Mouse (Mus musculus) spleen, embryonic (tissue): ENCODE results near the gene Slc28a1.
"Not testable (repeated sequence)": the region's sequence is repeated elsewhere in the genome, so short reads cannot be mapped to it uniquely, and the experiment has no call there.

ENCODE experiments used
- CTCF ChIA-PET: fragments of 350-600 bp; sonication (Branson Sonifier 250); formaldehyde crosslinking; loops from one replicate; lab custom pipeline; 2022; lab: Charles Lee

The Slc28a1 gene

DNA sequence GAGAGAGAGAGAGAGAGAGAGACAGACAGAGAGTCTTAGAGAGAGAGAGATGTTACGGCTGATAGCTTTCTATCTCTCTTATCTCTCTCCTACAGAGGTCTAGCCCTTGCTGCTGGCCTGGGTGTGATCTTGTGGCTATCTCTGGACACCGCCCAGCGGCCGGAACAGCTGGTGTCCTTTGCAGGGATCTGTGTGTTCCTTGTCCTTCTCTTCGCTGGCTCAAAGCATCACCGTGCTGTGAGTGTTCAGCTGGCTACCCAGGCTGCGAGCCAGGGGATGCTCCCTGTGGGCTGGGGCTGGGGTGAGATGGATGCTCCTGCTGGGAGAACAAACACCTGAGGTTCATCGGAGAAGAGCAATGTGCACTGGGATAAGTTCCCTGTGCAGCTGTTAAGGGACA, 10.2 kb downstream of the Slc28a1 start:
- CTCF ChIA-PET, result no interaction called here

DNA sequence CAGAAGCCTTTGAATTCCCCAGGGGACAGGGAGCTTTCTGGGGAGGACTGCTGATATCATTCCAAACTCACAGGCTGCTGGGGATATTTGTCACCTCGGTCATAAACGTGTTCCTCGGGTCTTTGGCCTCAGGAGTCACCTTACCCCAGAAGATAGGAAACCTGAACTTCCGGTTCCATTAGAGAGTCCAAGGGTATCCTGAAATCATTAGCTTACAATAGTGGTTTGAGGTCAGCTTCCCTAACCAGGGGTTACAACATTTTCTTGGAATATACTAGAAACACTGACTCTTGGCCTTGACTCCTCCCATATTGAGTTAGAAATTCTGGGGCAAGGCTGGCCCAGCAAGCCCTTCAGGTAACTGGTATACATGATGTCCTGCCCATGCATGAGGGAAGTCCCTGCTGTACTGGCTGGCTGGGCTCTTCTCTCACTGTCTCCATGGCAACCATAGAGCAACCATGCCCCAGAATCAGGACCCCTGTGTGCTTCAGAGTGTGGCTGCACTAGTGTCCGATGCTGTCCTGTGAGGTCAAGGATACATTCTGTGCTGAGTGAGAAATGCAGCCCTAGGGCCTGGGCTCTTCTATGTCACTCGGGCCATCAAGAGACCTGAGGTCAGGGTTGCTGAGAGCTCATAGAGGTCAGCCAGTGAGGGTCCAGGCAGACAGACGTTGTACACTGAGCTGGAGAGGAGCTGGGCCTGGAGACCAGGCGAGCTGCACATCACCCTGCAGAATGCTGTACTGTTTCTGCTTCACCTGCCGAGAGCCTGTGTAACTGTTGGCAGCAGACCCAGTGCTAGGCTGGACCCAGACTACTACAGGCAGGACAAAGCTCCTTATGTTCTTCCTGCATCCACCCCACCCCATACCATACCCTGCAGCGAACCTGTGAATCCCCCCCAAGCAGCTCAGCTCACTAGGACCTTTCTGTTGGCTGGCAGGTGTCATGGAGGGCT, 10.9 kb downstream of the Slc28a1 start:
- CTCF ChIA-PET, result no interaction called here

DNA sequence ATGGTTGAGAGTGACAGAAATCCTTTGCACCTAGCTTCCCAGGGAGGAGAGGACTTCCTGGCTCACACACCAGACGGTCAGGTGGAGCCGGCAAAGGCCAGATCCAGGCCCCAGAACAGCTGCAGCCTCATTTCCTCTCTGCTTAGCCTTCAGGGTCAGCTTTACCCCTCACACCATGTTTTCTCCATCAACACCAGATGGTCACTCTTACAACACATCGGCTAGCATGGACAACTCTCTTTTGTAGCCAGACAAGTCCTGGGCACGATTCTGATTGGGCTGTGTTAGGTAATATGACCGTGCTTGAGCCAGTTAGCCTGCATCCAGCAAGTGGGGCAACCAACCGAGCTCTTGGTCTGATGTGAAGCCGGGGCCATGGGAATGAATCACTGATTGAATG, 17.3 kb downstream of the Slc28a1 start:
- CTCF ChIA-PET, result no interaction called here

DNA sequence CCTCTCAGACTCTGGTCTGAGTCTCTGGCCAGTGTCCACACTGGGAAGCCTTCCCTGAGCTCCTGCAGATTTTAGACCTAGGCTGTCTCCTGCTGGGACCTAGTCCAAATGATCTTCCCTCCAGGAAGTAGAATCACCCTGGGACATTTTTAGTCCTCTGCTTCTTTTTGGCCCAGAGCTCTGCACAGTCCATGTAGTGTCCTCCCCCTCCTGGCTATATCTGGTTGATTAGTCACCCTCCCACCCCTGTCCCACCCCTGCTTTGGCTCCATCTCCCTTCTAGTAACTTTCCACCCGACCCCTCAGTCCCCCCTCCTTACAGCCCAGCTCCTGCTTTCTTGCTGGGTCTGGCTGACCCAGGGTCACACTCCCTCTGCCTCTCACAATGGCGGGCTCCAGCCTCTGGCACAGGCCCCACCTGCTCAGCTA, 18.3 kb downstream of the Slc28a1 start:
- CTCF ChIA-PET, result no interaction called here

DNA sequence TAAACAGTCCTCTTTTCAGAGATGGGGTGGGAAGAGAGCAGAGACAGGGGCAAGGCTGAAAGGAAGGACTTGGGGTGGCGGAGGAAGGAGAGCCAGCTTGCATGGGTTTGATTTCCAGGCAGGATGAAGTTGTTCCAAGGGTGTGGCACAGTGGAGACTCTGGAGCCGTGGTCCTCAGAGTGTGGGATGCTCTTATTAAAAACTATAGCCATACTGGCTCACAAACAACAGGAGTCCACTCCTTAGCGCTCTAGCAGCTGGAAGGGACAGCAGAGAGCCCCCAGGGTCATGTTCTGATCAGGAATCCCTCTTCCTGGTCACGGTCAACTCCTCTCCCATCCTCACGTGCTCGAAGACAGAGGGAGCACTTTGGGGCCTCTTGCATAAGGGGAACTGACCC, 18.8 kb downstream of the Slc28a1 start:
- CTCF ChIA-PET, result no interaction called here

DNA sequence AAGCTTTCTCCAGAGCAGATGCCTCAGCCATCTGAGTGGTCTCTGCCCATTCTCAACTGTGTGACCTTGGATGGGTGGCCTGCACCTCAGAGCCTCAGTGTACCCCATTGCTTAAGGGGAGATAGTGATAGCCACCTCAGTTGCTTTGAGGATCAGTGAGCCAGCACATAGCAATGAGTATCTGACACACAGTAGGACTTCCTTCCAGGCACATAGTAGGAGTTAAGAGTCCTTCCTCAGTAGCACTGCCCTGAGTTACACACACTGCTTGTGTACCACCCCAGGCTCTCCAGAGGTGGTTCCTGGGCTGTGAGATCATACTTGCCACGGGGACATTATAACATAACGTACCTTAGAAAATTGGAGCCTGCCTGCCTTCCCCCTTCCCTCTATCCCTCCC, 19.3 kb downstream of the Slc28a1 start:
- CTCF ChIA-PET, result interaction anchor here (0.7 kb wide), 1 partner anchor 154 kb away, joined by 31 read pairs; no protein-coding TSS in a partner anchor

DNA sequence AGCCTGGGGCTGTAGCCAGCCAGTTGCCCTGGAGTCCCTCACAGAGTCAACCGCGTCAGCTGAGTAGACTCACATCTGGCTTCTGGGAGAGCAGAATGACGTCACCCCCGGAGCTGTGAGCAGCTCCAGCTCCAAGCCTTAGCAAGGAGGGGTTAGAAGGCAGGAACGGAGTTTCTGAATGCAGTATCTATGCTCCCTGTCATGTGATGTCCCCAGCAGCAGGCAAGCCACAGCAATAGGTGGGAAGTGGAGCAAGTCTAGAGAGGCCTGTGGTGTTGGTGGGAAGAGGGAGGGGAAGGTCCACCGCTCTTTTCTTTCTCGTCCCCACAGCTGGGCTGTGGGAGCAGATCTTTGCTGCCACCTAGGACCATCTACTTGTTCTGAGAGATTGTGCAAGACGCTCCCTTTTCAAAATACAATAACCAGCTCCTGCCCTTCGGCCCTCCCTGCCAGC, 20.0 kb downstream of the Slc28a1 start:
- CTCF ChIA-PET, result interaction anchor here (0.7 kb wide), 1 partner anchor 153 kb away, joined by 31 read pairs; no protein-coding TSS in a partner anchor

DNA sequence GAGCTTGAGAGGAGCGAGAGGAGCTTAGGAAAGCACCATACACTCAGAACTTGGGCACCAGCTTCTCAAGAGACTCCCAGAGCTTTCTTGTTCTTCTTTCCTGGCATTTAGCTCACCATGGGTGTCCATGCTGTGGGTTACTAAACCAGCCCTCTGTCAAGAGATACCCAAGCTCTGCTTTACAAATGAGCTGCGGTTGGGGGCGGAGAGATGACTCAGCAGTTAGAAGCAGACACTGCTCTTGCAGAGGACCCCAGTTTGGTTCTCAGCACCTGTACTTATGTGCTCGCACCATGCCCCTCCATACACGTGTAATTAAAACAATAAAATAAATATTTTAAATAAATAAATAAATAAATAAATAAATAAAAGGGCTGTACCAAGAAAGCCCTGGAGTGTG, 22.7 kb downstream of the Slc28a1 start:
- CTCF ChIA-PET, result no interaction called here

DNA sequence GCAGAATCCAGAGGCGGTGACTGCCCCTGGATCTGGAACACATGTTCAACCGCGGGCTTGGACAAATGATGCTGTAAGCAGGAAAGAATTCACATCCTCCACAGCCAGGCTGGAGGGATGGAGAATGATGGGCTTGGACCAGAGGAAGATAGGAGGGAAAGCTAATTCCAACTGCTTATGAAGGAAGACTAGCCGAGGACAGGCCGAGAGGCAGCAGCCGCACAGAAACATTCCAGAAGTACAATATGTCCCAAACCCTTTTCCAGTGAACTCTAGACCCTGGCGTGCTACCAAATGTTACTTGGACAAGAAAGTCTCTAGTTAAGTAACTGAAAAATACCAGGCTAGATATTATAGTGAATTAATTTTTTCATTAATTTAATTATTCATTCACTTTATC, 24.5 kb downstream of the Slc28a1 start:
- CTCF ChIA-PET, result no interaction called here

DNA sequence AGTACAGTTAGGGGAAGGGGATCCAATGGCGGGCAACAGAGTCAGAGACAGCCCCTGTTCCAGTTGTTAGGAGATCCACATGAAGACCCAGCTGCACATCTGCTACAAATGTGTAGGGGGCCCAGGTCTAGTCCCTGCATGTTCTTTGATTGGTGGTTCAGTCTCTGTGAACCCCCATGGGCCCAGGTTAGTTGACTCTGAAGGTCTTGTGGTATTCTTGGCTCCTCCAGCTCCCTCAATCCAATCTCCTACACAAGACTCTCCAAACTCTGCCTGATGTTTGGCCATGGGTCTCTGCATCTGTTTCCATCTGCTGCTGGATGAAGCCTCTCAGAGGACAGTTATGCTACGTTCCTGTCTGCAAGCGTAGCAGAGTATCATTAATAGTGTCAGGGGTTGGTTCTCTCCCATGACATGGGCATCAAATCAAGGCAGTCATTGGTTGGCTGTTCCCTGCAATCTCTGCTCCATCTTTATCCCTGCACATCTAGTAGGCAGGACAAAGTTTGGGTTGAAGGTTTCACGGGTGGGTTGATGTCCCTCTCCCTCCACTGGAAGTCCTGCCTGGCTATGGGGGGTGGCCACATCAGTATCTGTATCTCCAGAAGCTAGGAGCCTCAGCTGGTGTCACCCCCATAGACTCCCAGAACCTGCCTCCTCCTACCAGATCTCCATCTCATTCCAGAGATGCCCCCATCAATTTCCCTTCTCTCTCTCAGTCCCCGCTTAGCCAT, 25.2 kb downstream of the Slc28a1 start:
- CTCF ChIA-PET, result no interaction called here

DNA sequence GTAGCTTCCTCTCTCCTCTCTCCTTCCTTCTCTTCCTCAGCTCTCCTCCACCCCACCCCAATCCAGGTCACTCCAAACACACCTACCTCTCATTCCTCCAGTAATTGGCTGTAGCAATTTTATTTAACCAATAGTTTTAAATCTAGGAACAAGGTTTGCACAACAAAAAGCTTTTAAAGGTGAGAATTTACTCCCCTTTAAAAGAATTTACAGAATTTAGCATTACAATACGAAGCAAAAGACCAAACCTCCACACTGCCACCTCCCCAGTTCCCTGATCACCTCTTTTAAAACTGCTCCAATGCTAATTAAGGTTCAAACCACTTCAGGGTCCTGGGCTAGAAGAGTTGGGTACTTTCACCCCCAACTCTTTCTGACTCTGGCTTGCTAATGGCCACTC, 26.9 kb downstream of the Slc28a1 start:
- CTCF ChIA-PET, result no interaction called here

DNA sequence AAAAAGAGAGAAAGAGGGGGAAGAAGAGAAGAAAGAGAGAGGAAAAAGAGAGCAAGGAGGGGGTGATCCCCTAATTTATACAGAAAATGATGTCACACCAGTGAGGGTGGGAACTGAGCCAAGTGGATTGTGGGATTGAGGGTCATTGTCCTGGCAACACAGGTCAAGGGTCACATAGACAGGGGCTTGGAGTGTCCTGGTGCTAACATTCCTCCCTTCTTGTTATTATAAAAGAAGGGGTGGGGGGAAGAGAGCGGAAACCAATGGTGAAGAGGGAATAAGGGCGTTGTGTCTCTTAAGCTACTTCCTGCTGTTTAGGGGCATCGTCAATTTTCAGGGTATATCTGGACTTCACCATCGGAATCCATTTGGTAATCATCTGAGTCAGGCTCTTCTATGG, 28.5 kb downstream of the Slc28a1 start:
- CTCF ChIA-PET, result not testable (repeated sequence)

DNA sequence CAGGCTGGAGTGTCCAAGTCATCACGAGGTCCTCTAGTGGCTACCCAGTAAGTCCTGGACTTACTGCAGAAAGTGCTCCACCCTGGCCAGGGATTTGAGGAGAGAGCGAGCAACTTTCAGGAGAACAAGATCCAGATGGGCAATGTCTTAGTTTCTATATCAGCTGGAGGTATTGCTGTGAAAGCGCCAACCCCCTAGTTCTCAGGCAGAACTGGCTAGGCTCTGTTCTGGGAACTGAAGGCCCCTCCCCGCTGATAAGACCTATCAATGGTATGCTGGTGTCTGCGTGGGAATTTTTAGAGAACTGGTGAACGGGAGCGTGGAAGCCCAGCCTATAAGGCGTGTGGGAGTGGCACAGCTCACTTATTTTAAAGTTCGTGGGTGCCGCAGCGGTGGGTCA, 35.2 kb downstream of the Slc28a1 start:
- CTCF ChIA-PET, result no interaction called here

DNA sequence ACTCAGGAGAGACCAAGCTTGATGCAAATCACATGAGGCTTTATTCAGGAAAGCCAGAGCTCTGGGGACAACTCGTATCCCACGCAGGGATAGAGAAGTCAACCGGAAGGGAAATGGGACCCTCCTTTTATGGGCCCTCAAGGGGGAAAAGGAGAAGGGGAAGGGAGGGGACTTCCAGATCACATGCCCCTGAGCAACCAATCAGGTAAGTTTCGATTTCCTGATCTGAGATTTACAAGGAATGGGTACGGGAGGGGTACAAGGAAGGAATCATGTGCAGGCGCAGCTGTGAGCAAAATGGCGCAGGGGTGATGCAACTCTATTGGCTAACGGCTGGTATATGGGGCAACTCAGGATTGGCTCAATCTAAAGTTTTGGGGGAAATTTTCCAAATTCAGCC, 36.6 kb downstream of the Slc28a1 start:
- CTCF ChIA-PET, result interaction anchor here (0.6 to 0.7 kb wide), 2 partner anchors 296 to 313 kb away, joined by 4 to 6 read pairs; no protein-coding TSS in a partner anchor

DNA sequence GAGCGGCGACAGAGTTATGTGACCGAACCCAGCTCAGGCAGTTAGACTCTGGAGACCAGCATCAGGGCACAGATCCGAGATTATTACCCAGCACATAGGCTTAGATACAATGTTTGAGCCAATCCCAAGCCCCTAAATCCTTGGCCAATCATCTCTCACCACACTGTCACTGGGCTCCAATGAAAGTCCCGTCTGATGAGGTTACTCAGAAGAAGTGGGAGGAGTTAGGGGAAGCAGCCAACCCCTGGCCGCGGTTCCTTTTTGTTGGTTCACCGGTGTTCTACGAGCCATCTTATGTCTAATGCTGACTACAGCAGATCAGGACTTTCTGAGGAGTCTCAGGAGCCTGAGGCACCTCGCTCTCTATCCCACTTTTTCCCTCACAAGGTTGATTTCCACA, 37.7 kb downstream of the Slc28a1 start:
- CTCF ChIA-PET, result no interaction called here

DNA sequence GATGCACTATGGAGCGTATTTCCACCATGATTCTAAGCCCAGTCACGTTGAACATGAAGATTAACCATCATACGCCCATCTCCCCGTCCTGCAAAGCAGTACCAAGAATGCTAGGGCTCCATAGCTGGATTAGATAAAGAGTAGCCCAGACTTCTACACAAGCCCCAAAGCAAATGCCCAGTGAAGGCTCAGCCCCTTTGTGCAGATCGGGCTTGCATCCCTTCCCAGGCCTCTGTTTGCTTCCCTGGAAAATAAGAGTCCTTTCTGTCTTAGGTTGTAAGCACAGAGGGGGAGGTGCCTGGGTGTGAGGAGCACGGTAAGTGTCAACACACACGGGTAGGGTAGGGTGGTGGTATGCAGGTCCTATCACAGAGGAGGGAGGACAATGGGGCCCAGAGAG, 38.2 kb downstream of the Slc28a1 start:
- CTCF ChIA-PET, result no interaction called here

DNA sequence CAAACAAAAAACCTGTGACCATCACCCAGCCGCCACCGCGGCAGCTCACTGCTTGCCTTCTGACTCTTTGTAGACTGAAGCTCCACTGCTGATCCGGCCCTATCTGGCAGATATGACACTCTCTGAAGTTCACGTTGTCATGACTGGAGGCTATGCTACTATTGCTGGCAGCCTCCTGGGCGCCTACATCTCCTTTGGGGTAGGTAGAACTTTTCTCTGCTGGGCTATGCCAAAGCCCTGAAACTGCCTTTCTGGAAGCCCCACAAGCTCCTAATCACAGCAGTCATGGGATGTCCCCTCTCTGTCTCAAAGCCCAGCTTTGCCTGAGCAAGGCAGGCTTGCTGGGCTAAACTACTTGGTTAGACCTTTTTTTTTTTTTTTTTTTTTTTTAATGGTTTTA, 38.7 kb downstream of the Slc28a1 start:
- CTCF ChIA-PET, result interaction anchor here (0.7 kb wide), 2 partner anchors 15 to 619 kb away, joined by 5 to 8 read pairs; no protein-coding TSS in a partner anchor

DNA sequence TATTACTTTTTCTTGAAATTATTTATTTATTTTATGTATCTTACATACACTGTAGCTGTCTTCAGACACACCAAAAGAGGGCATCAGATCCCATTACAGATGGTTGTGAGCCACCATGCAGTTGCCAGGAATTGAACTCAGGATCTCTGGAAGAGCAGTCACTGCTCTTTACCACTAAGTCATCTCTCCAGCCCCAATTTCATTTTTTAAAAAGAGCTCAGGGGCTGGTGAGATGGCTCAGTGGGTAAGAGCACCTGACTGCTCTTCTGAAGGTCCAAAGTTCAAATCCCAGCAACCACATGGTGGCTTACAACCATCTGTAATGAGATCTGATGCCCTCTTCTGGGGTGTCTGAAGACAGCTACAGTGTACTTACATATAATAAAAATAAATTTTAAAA, 39.6 kb downstream of the Slc28a1 start:
- CTCF ChIA-PET, result interaction anchor here (0.7 kb wide), 1 partner anchor 14 kb away, joined by 8 read pairs; no protein-coding TSS in a partner anchor

DNA sequence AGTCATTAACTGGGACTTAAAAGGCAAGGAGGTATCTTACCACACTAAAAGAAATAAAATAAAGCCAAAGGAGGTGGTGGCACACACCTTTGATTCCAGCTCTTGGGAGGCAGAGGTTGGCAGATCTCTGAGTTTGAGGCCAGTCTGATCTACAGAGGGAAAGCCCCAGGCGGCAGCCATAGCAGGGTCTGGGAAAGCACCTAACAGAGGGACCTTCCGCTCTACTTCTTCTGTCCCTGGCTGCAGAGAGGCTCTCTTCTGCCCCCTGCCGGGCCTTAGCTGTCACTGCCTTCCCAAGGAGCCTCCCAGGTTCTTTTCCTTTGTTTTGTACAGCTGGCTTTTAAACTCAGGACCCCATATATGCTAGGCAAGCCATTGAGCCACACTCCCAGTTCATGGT, 40.4 kb downstream of the Slc28a1 start:
- CTCF ChIA-PET, result no interaction called here

DNA sequence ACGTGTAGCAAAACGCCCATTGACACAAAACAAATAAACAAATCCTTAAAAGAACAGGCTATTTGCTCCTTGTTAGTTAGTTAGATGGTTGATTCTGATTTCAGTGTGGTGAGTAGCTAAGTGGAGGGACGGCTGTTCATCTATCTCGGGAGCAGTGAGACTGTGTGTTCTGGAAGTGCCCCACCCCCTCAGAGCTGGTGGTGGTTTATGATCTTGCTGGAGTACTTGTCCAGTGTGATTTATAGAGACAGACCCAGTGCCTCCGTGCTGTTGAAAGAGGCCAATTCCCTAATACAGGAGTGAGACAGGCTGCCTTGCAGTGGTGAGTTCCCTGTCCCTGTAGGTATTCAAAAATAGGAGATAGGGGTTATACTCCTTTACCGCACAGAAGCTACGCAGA, 44.3 kb downstream of the Slc28a1 start:
- CTCF ChIA-PET, result interaction anchor here (0.6 kb wide), 1 partner anchor 21 kb away, joined by 3 read pairs; no protein-coding TSS in a partner anchor

DNA sequence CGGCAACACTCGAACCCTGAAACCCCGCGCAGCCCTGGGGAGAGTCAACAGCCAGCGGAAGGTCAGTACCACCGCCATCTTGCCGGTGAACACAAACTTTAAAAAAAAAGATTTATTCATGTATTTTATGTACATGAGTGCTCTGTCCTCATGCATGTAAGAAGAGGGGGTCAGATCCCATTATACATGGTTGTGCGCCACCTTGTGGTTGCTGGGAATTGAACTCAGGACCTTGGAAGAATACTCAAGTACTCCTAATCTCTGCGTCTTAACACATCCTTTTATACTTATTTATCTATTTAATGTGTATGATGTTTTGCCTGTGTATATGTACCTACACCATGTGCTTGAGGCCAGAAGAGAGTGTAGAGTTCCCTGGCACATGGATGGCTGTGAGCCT, 47.1 kb downstream of the Slc28a1 start:
- CTCF ChIA-PET, result interaction anchor here (0.6 kb wide), 1 partner anchor 182 kb away, joined by 3 read pairs; no protein-coding TSS in a partner anchor

DNA sequence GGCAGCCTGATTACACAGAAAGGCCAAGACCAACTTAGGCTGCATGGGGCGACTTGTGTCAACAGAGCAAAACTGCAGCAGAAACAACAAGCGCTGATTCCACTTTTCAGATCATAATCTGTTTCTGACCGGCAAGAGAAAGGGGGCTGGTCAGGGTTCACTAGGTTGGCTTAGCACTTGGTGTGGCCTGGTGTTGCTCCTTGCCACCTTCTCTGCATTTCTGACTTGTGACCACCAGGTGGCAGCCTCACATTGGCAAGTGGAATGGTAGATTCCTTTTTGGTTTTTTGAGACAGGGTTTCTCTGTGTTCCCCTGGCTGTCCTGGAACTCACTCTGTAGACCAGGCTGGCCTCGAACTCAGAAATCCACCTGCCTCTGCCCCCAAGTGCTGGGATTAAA, 47.7 kb downstream of the Slc28a1 start:
- CTCF ChIA-PET, result no interaction called here
